14 mouse cellular contexts compared by ENCODE assay signal in genomic region chr4:43476604-43477003, GRCm38 (mm10). TPM values are rescaled to one million over a fixed set of nuclear protein-coding genes. Genes with fewer than 3 reads are reported as not detected.
A peak's percentile ranks its signal among the peaks of the same experiment; 100 is the strongest.
DNase-seq lines count a peak whose midpoint lies in the region; ATAC-seq and TF ChIP-seq lines count a peak whose summit lies in the region.
"Had no signal": no experiment of that assay in that cellular context is flagged by ENCODE, and none has a peak within 500 bp of the region (broad histone marks: within the 10 kb centered on the region; RNA-seq: fewer than 3 reads in every experiment).

No protein-coding gene starts in this region.

- H3K4me2 ChIP-seq in forebrain, postnatal 0 days (ENCODE audit: low read depth) = no peak overlapping the region
- no peak overlapping the region for H3K4me2 ChIP-seq in forebrain, embryonic 11.5 days (ENCODE audit: low read depth, low read length, severe bottlenecking)
- H3K4me2 ChIP-seq in liver, embryonic 14.5 days (ENCODE audit: low read depth) = no peak overlapping the region
- no peak overlapping the region for H3K4me2 ChIP-seq in liver, embryonic 11.5 days
- H3K4me2 ChIP-seq: embryonic facial prominence, embryonic 13.5 days; heart, embryonic 12.5 days; neural tube, embryonic 12.5 days had no signal

- DNase-seq in forebrain, postnatal 0 days = no peak
- DNase-seq in forebrain, embryonic 11.5 days (ENCODE audit: low spot score) = no peak
- no peak for DNase-seq in liver, embryonic 14.5 days (ENCODE audit: low read depth in 3 of 3, low spot score in 3 of 3)
- no peak for DNase-seq in liver, embryonic 11.5 days (ENCODE audit: low spot score)
- peak; percentile 47 for DNase-seq in MEL (ENCODE audit: low read depth, low spot score)
- no peak for DNase-seq in left cerebral cortex, adult 2 months (ENCODE audit: extremely low spot score in 1 of 2, low spot score in 2 of 2)
- DNase-seq in layer of hippocampus, postnatal 14 days (ENCODE audit: low spot score in 2 of 2) = no peak
- DNase-seq: right cerebral cortex, postnatal 14 days had no signal

- no peaks in the 10 kb centered on the region for H3K79me2 ChIP-seq in MEL (ENCODE audit: control insufficient read depth, insufficient read depth, low read length, poor library complexity)

- no peak overlapping the region for H3K4me3 ChIP-seq in forebrain, postnatal 0 days (ENCODE audit: low read depth, low read length)
- H3K4me3 ChIP-seq in forebrain, embryonic 11.5 days (ENCODE audit: low read depth, low read length) = no peak overlapping the region
- no peak overlapping the region for H3K4me3 ChIP-seq in liver, embryonic 14.5 days (ENCODE audit: insufficient read depth in 1 of 2, low read depth in 2 of 2, low read length in 2 of 2)
- no peak overlapping the region for H3K4me3 ChIP-seq in liver, embryonic 11.5 days (ENCODE audit: low read depth, low read length)
- no peak overlapping the region for H3K4me3 ChIP-seq in MEL (ENCODE audit: control insufficient read depth in 1 of 2, insufficient read depth in 1 of 2, low read depth in 2 of 2, low read length in 2 of 2)
- no peak overlapping the region for H3K4me3 ChIP-seq in small intestine, adult 2 months (ENCODE audit: low read depth, low read length)
- no peak overlapping the region for H3K4me3 ChIP-seq in left cerebral cortex, adult 2 months
- H3K4me3 ChIP-seq: embryonic facial prominence, embryonic 13.5 days; heart, embryonic 12.5 days; neural tube, embryonic 12.5 days had no signal

- no peak for ATAC-seq in forebrain, postnatal 0 days
- no peak for ATAC-seq in forebrain, embryonic 11.5 days (replicated peaks; ENCODE audit: low FRiP score)
- ATAC-seq in liver, embryonic 14.5 days (ENCODE audit: insufficient read depth) = no peak
- ATAC-seq in liver, embryonic 11.5 days (replicated peaks; ENCODE audit: low FRiP score) = no peak

- TF ChIP-seq EP300 in liver, embryonic 14.5 days (IDR thresholded peaks at IDR 0.05; ENCODE audit: low read depth) = no peak
- no peak for TF ChIP-seq EP300 in MEL (IDR thresholded peaks at IDR 0.05; ENCODE audit: low read depth in 1 of 2, low read length in 2 of 2)

- intact Hi-C loops in left cerebral cortex, adult 2 months (cut with DNase I) = no loop called here

- no peaks in the 10 kb centered on the region for H3K9me3 ChIP-seq in forebrain, postnatal 0 days (ENCODE audit: low read length)
- no peaks in the 10 kb centered on the region for H3K9me3 ChIP-seq in forebrain, embryonic 11.5 days (ENCODE audit: control insufficient read depth, low read length)
- no peaks in the 10 kb centered on the region for H3K9me3 ChIP-seq in liver, embryonic 14.5 days (ENCODE audit: control insufficient read depth, low read length)
- H3K9me3 ChIP-seq in liver, embryonic 11.5 days (ENCODE audit: control insufficient read depth, low read length) = no peaks in the 10 kb centered on the region
- H3K9me3 ChIP-seq in MEL (replicated peaks; ENCODE audit: insufficient read depth, low read length) = no peaks in the 10 kb centered on the region
- H3K9me3 ChIP-seq: embryonic facial prominence, embryonic 13.5 days; heart, embryonic 12.5 days; neural tube, embryonic 12.5 days had no signal

- no peak for TF ChIP-seq POLR2A in MEL (IDR thresholded peaks at IDR 0.05; ENCODE audit: control insufficient read depth in 1 of 2, insufficient read depth in 1 of 2, low read depth in 1 of 2, low read length in 2 of 2, poor library complexity in 1 of 2)
- no peak for TF ChIP-seq POLR2A in small intestine, adult 2 months (IDR thresholded peaks at IDR 0.05; ENCODE audit: low read depth, low read length)

- TF ChIP-seq RAD21 in MEL (IDR thresholded peaks at IDR 0.05; ENCODE audit: low read depth, low read length) = no peak; the same call in 1 of the 2 replicates

- no peaks in the 10 kb centered on the region for H3K27me3 ChIP-seq in forebrain, postnatal 0 days (ENCODE audit: insufficient read depth, low read length)
- H3K27me3 ChIP-seq in forebrain, embryonic 11.5 days (ENCODE audit: control insufficient read depth, insufficient read depth, low read length) = no peaks in the 10 kb centered on the region
- no peaks in the 10 kb centered on the region for H3K27me3 ChIP-seq in liver, embryonic 14.5 days (ENCODE audit: control insufficient read depth, insufficient read depth, low read length)
- H3K27me3 ChIP-seq in liver, embryonic 11.5 days (replicated peaks; ENCODE audit: control insufficient read depth, insufficient read depth, low read length) = no peaks in the 10 kb centered on the region
- H3K27me3 ChIP-seq in MEL (ENCODE audit: control insufficient read depth in 1 of 2, insufficient read depth in 2 of 2, low read length in 2 of 2) = no peaks in the 10 kb centered on the region
- no peaks in the 10 kb centered on the region for H3K27me3 ChIP-seq in small intestine, adult 2 months (ENCODE audit: control insufficient read depth, insufficient read depth, low read length)
- H3K27me3 ChIP-seq: embryonic facial prominence, embryonic 13.5 days; heart, embryonic 12.5 days; neural tube, embryonic 12.5 days had no signal

- peak; percentile 22; the same call in 1 of the 2 replicates for TF ChIP-seq CTCF in forebrain, postnatal 0 days (IDR thresholded peaks at IDR 0.05; ENCODE audit: low read depth)
- TF ChIP-seq CTCF in liver, embryonic 14.5 days (IDR thresholded peaks at IDR 0.05; ENCODE audit: low read depth) = peak; percentile 36; the same call in 1 of the 2 replicates
- TF ChIP-seq CTCF in MEL (IDR thresholded peaks at IDR 0.05 in 2 of 3, conservative IDR thresholded peaks at IDR 0.05 in 1 of 3; ENCODE audit: control insufficient read depth in 1 of 3, insufficient read depth in 1 of 3, low read depth in 2 of 3, low read length in 3 of 3, poor library complexity in 1 of 3, severe bottlenecking in 1 of 3) = peak in 2 of 3 experiments; percentile 31 to 42; a peak in 5 of 6 replicates
- TF ChIP-seq CTCF in small intestine, adult 2 months (IDR thresholded peaks at IDR 0.05; ENCODE audit: extremely low read depth, insufficient read length, insufficient replicate concordance, low read depth, low read length) = peak; percentile 33; the same call in 1 of the 2 replicates
- TF ChIP-seq CTCF in left cerebral cortex, adult 2 months (IDR thresholded peaks at IDR 0.05) = no peak; the same call in none of the 2 replicates

- WGBS in forebrain, postnatal 0 days = 91% methylated on average over 6 of the region's 6 CpGs
- WGBS in forebrain, embryonic 11.5 days = 89% methylated on average over 4 of the region's 6 CpGs
- WGBS in liver, embryonic 14.5 days (ENCODE audit: insufficient replicate concordance) = 62% methylated on average over 6 of the region's 6 CpGs
- WGBS in liver, embryonic 11.5 days = 86% methylated on average over 6 of the region's 6 CpGs
- 64% methylated on average over 6 of the region's 6 CpGs for WGBS in small intestine, adult 2 months

- H3K27ac ChIP-seq in forebrain, postnatal 0 days (ENCODE audit: low read depth, low read length) = no peak overlapping the region
- H3K27ac ChIP-seq in forebrain, embryonic 11.5 days (ENCODE audit: low read depth, low read length) = no peak overlapping the region
- H3K27ac ChIP-seq in liver, embryonic 14.5 days = no peak overlapping the region
- no peak overlapping the region for H3K27ac ChIP-seq in liver, embryonic 11.5 days (ENCODE audit: low read depth, low read length)
- no peak overlapping the region for H3K27ac ChIP-seq in MEL (ENCODE audit: control insufficient read depth, low read depth, low read length)
- H3K27ac ChIP-seq in small intestine, adult 2 months (ENCODE audit: insufficient read depth, low read depth, low read length) = peak overlapping the region; percentile 83
- no peak overlapping the region for H3K27ac ChIP-seq in left cerebral cortex, adult 2 months
- H3K27ac ChIP-seq: embryonic facial prominence, embryonic 13.5 days; neural tube, embryonic 12.5 days had no signal

- no peaks in the 10 kb centered on the region for H3K36me3 ChIP-seq in forebrain, postnatal 0 days (ENCODE audit: insufficient read depth)
- H3K36me3 ChIP-seq in forebrain, embryonic 11.5 days (ENCODE audit: control insufficient read depth, insufficient read depth, low read length) = no peaks in the 10 kb centered on the region
- no peaks in the 10 kb centered on the region for H3K36me3 ChIP-seq in liver, embryonic 14.5 days (replicated peaks; ENCODE audit: control insufficient read depth, insufficient read depth, low read depth)
- no peaks in the 10 kb centered on the region for H3K36me3 ChIP-seq in liver, embryonic 11.5 days (ENCODE audit: control insufficient read depth, insufficient read depth, low read length)
- peaks cover 0 to 1% of the 10 kb centered on the region in 2 experiments; a peak in 1 of 4 replicates for H3K36me3 ChIP-seq in MEL (ENCODE audit: control insufficient read depth in 1 of 2, insufficient read depth in 2 of 2, low read length in 2 of 2)
- no peaks in the 10 kb centered on the region for H3K36me3 ChIP-seq in small intestine, adult 2 months (ENCODE audit: control insufficient read depth, insufficient read depth, low read length)
- H3K36me3 ChIP-seq: embryonic facial prominence, embryonic 13.5 days; heart, embryonic 12.5 days; neural tube, embryonic 12.5 days had no signal

- H3K4me1 ChIP-seq in forebrain, postnatal 0 days (ENCODE audit: insufficient read depth) = no peaks in the 10 kb centered on the region
- H3K4me1 ChIP-seq in forebrain, embryonic 11.5 days (replicated peaks; ENCODE audit: control insufficient read depth, insufficient read depth, low read length) = no peaks in the 10 kb centered on the region
- peaks cover 0 to 13% of the 10 kb centered on the region in 2 experiments; a peak in 2 of 4 replicates for H3K4me1 ChIP-seq in liver, embryonic 14.5 days (replicated peaks; ENCODE audit: control insufficient read depth in 2 of 2, insufficient read depth in 2 of 2, low read length in 1 of 2)
- H3K4me1 ChIP-seq in liver, embryonic 11.5 days (replicated peaks; ENCODE audit: control insufficient read depth, insufficient read depth, low read length) = peaks cover 5% of the 10 kb centered on the region
- peaks cover 0 to 6% of the 10 kb centered on the region in 2 experiments; a peak in 2 of 4 replicates for H3K4me1 ChIP-seq in MEL (ENCODE audit: control insufficient read depth in 1 of 2, insufficient read depth in 2 of 2, low read length in 2 of 2)
- H3K4me1 ChIP-seq in small intestine, adult 2 months (ENCODE audit: control insufficient read depth, insufficient read depth, insufficient read length, low read length) = peaks cover 12% of the 10 kb centered on the region; the same call in 1 of the 2 replicates
- H3K4me1 ChIP-seq: heart, embryonic 12.5 days; neural tube, embryonic 12.5 days had no signal

- no peak overlapping the region for H3K9ac ChIP-seq in forebrain, postnatal 0 days
- H3K9ac ChIP-seq in forebrain, embryonic 11.5 days (ENCODE audit: low read length) = no peak overlapping the region
- no peak overlapping the region for H3K9ac ChIP-seq in liver, embryonic 14.5 days (replicated peaks)
- H3K9ac ChIP-seq in liver, embryonic 11.5 days (ENCODE audit: low read depth, low read length) = no peak overlapping the region
- no peak overlapping the region for H3K9ac ChIP-seq in MEL (ENCODE audit: control insufficient read depth, low read depth, low read length, poor library complexity, severe bottlenecking)
- H3K9ac ChIP-seq: embryonic facial prominence, embryonic 13.5 days; heart, embryonic 12.5 days; neural tube, embryonic 12.5 days had no signal

RNA-seq across cellular contexts. Expression of gene Sit1, which starts 6.9 kb away (rescaled TPM):
- total RNA-seq in forebrain, postnatal 0 days (2014; rRNA removed) = not detected in 2 replicates
- polyA plus RNA-seq in forebrain, postnatal 0 days (2015; fragmentation: Nextera tagmentation; extraction: Ambion mirVana) = not detected in 2 replicates
- not detected in 2 replicates for polyA plus RNA-seq in forebrain, embryonic 11.5 days (2014; fragmentation: Nextera tagmentation; extraction: Ambion mirVana)
- 0.04 TPM in 1 of 2 replicates, not detected in the other for polyA plus RNA-seq in liver, embryonic 14.5 days (2012; rRNA removed)
- polyA plus RNA-seq in liver, embryonic 14.5 days (2014; fragmentation: Nextera tagmentation; extraction: Ambion mirVana) = not detected in 2 replicates
- not detected in 2 replicates for polyA plus RNA-seq in liver, embryonic 11.5 days (2014; fragmentation: Nextera tagmentation; extraction: Ambion mirVana)
- 0.08 TPM in 1 of 2 replicates, not detected in the other for total RNA-seq in MEL (2012; rRNA removed)
- polyA plus RNA-seq in MEL (2012; ENCODE audit: insufficient read depth in 1 of 2, insufficient read length in 2 of 2, low read depth in 1 of 2, low replicate concordance in 2 of 2, missing spikeins in 1 of 2) = under 1 TPM in 1 of 2 experiments, not detected in 1; 0.06 TPM
- polyA plus RNA-seq in small intestine, adult 2 months (2012; rRNA removed) = 0.96 and 1.9 TPM in 2 replicates
- not detected for total RNA-seq in left cerebral cortex, adult 2 months (2021)
- total RNA-seq in layer of hippocampus, postnatal 14 days (2021) = not detected
- total RNA-seq: left cerebral cortex, postnatal 14 days had no signal
- polyA plus RNA-seq: embryonic facial prominence, embryonic 13.5 days; heart, embryonic 12.5 days; intestine, embryonic 14.5 days; neural tube, embryonic 12.5 days had no signal

RNA-seq across cellular contexts. Expression of gene Ccdc107, which starts 16.1 kb away (rescaled TPM):
- total RNA-seq in forebrain, postnatal 0 days (2014; rRNA removed) = 57.3 and 86.2 TPM in 2 replicates
- polyA plus RNA-seq in forebrain, postnatal 0 days (2015; fragmentation: Nextera tagmentation; extraction: Ambion mirVana) = 92.2 and 103 TPM in 2 replicates
- polyA plus RNA-seq in forebrain, embryonic 11.5 days (2014; fragmentation: Nextera tagmentation; extraction: Ambion mirVana) = 50.3 and 54.3 TPM in 2 replicates
- polyA plus RNA-seq in liver, embryonic 14.5 days (2012; rRNA removed) = 11.8 and 27.6 TPM in 2 replicates
- 32.1 and 36.7 TPM in 2 replicates for polyA plus RNA-seq in liver, embryonic 14.5 days (2014; fragmentation: Nextera tagmentation; extraction: Ambion mirVana)
- polyA plus RNA-seq in liver, embryonic 11.5 days (2014; fragmentation: Nextera tagmentation; extraction: Ambion mirVana) = 60.3 and 60.5 TPM in 2 replicates
- total RNA-seq in MEL (2012; rRNA removed) = 32.9 and 44.3 TPM in 2 replicates
- polyA plus RNA-seq in MEL (2012; ENCODE audit: insufficient read depth in 1 of 2, insufficient read length in 2 of 2, low read depth in 1 of 2, low replicate concordance in 2 of 2, missing spikeins in 1 of 2) = 10 to 100 TPM in 1 of 2 experiments, not detected in 1; 56.7 TPM
- 365 and 503 TPM in 2 replicates for polyA plus RNA-seq in small intestine, adult 2 months (2012; rRNA removed)
- total RNA-seq in left cerebral cortex, adult 2 months (2021) = 10 to 100 TPM; 28.1 to 31.8 TPM
- total RNA-seq in layer of hippocampus, postnatal 14 days (2021) = 10 to 100 TPM; 26.0 to 28.3 TPM

RNA-seq across cellular contexts. Expression of gene Cd72, which starts 22.2 kb away (rescaled TPM):
- 0.19 TPM in 1 of 2 replicates, not detected in the other for total RNA-seq in forebrain, postnatal 0 days (2014; rRNA removed)
- polyA plus RNA-seq in forebrain, postnatal 0 days (2015; fragmentation: Nextera tagmentation; extraction: Ambion mirVana) = 3.2 and 4.6 TPM in 2 replicates
- 2.6 and 4.8 TPM in 2 replicates for polyA plus RNA-seq in forebrain, embryonic 11.5 days (2014; fragmentation: Nextera tagmentation; extraction: Ambion mirVana)
- polyA plus RNA-seq in liver, embryonic 14.5 days (2012; rRNA removed) = 0.11 and 0.31 TPM in 2 replicates
- polyA plus RNA-seq in liver, embryonic 14.5 days (2014; fragmentation: Nextera tagmentation; extraction: Ambion mirVana) = 0.74 and 0.95 TPM in 2 replicates
- polyA plus RNA-seq in liver, embryonic 11.5 days (2014; fragmentation: Nextera tagmentation; extraction: Ambion mirVana) = 1.2 and 1.3 TPM in 2 replicates
- 0.52 and 1.3 TPM in 2 replicates for total RNA-seq in MEL (2012; rRNA removed)
- polyA plus RNA-seq in MEL (2012; ENCODE audit: insufficient read depth in 1 of 2, insufficient read length in 2 of 2, low read depth in 1 of 2, low replicate concordance in 2 of 2, missing spikeins in 1 of 2) = 1 to 10 TPM in 1 of 2 experiments, not detected in 1; 2.4 TPM
- polyA plus RNA-seq in small intestine, adult 2 months (2012; rRNA removed) = 2.8 and 11.4 TPM in 2 replicates
- 1 to 10 TPM; 1.1 to 1.4 TPM for total RNA-seq in left cerebral cortex, adult 2 months (2021)
- not detected for total RNA-seq in layer of hippocampus, postnatal 14 days (2021)

RNA-seq across cellular contexts. Expression of gene Arhgef39, which starts 22.9 kb away (rescaled TPM):
- total RNA-seq in forebrain, postnatal 0 days (2014; rRNA removed) = 2.9 and 4.5 TPM in 2 replicates
- 3.6 and 3.9 TPM in 2 replicates for polyA plus RNA-seq in forebrain, postnatal 0 days (2015; fragmentation: Nextera tagmentation; extraction: Ambion mirVana)
- polyA plus RNA-seq in forebrain, embryonic 11.5 days (2014; fragmentation: Nextera tagmentation; extraction: Ambion mirVana) = 55.3 and 61.1 TPM in 2 replicates
- 37.5 and 42.5 TPM in 2 replicates for polyA plus RNA-seq in liver, embryonic 14.5 days (2012; rRNA removed)
- polyA plus RNA-seq in liver, embryonic 14.5 days (2014; fragmentation: Nextera tagmentation; extraction: Ambion mirVana) = 23.4 and 24.7 TPM in 2 replicates
- 45.1 and 46.1 TPM in 2 replicates for polyA plus RNA-seq in liver, embryonic 11.5 days (2014; fragmentation: Nextera tagmentation; extraction: Ambion mirVana)
- total RNA-seq in MEL (2012; rRNA removed) = 26.3 and 26.5 TPM in 2 replicates
- 10 to 100 TPM in 1 of 2 experiments, not detected in 1; 56.7 TPM for polyA plus RNA-seq in MEL (2012; ENCODE audit: insufficient read depth in 1 of 2, insufficient read length in 2 of 2, low read depth in 1 of 2, low replicate concordance in 2 of 2, missing spikeins in 1 of 2)
- polyA plus RNA-seq in small intestine, adult 2 months (2012; rRNA removed) = 21.6 and 38.3 TPM in 2 replicates
- total RNA-seq in left cerebral cortex, adult 2 months (2021) = 1 to 10 TPM in 1 of 2 experiments, under 1 TPM in 1; 0.41 to 1.7 TPM
- total RNA-seq in layer of hippocampus, postnatal 14 days (2021) = 1 to 10 TPM in 1 of 2 experiments, under 1 TPM in 1; 0.74 to 1.2 TPM

RNA-seq across cellular contexts. Expression of gene Car9, which starts 30.2 kb away (rescaled TPM):
- 0.14 and 0.31 TPM in 2 replicates for total RNA-seq in forebrain, postnatal 0 days (2014; rRNA removed)
- 0.65 and 0.70 TPM in 2 replicates for polyA plus RNA-seq in forebrain, postnatal 0 days (2015; fragmentation: Nextera tagmentation; extraction: Ambion mirVana)
- 0.52 and 0.87 TPM in 2 replicates for polyA plus RNA-seq in forebrain, embryonic 11.5 days (2014; fragmentation: Nextera tagmentation; extraction: Ambion mirVana)
- polyA plus RNA-seq in liver, embryonic 14.5 days (2012; rRNA removed) = 0.75 and 0.84 TPM in 2 replicates
- 0.32 and 0.59 TPM in 2 replicates for polyA plus RNA-seq in liver, embryonic 14.5 days (2014; fragmentation: Nextera tagmentation; extraction: Ambion mirVana)
- 1.5 and 2.0 TPM in 2 replicates for polyA plus RNA-seq in liver, embryonic 11.5 days (2014; fragmentation: Nextera tagmentation; extraction: Ambion mirVana)
- total RNA-seq in MEL (2012; rRNA removed) = 0.77 and 1.2 TPM in 2 replicates
- 1 to 10 TPM in 1 of 2 experiments, not detected in 1; 3.3 TPM for polyA plus RNA-seq in MEL (2012; ENCODE audit: insufficient read depth in 1 of 2, insufficient read length in 2 of 2, low read depth in 1 of 2, low replicate concordance in 2 of 2, missing spikeins in 1 of 2)
- polyA plus RNA-seq in small intestine, adult 2 months (2012; rRNA removed) = 36.6 and 47.7 TPM in 2 replicates
- not detected for total RNA-seq in left cerebral cortex, adult 2 months (2021)
- not detected for total RNA-seq in layer of hippocampus, postnatal 14 days (2021)
